Mouse (Mus musculus) neural tube, embryonic 12.5 days (tissue): ENCODE measurements around the gene Arhgef28. TPM values are rescaled to one million over a fixed set of nuclear protein-coding genes. Genes with fewer than 3 reads are reported as not detected.
A peak's percentile ranks its signal among the peaks of the same experiment; 100 is the strongest.

Experiments
- ATAC-seq: fragments of 200-750 bp; cut with Nextera tagmentation; 2 replicates; pipeline ENCODE4 v1.8.0; 2017; ENCODE audit warnings: low read depth, mild to moderate bottlenecking, moderate TSS enrichment, moderate library complexity; ENCODE audit not compliant: low FRiP score
- H3K27ac ChIP-seq: fragments of 300-500 bp; sonication (generic); 2 replicates; pipeline ENCODE4 v1.5.1; 2016
- H3K27me3 ChIP-seq: fragments of 300-500 bp; sonication (generic); replicated peaks from 2 replicates; pipeline ENCODE4 v1.6.1; 2016; ENCODE audit warnings: mild to moderate bottlenecking
- H3K36me3 ChIP-seq: fragments of 300-500 bp; sonication (generic); 2 replicates; pipeline ENCODE4 v1.6.1; 2016; ENCODE audit warnings: mild to moderate bottlenecking
- H3K4me1 ChIP-seq: fragments of 300-500 bp; sonication (generic); 2 replicates; pipeline ENCODE4 v1.6.1; 2016
- H3K4me2 ChIP-seq: fragments of 300-500 bp; sonication (generic); replicated peaks from 2 replicates; pipeline ENCODE4 v1.6.1; 2016; ENCODE audit warnings: mild to moderate bottlenecking
- H3K4me3 ChIP-seq: fragments of 300-500 bp; sonication (generic); 2 replicates; pipeline ENCODE4 v1.5.1; 2016
- H3K9ac ChIP-seq: fragments of 300-500 bp; sonication (generic); 2 replicates; pipeline ENCODE4 v1.6.1; 2016; ENCODE audit warnings: mild to moderate bottlenecking
- H3K9me3 ChIP-seq: fragments of 300-500 bp; sonication (generic); 2 replicates; pipeline ENCODE4 v1.6.1; 2016; ENCODE audit warnings: mild to moderate bottlenecking
- WGBS: fragments of 180-500 bp; shearing (Covaris S2); methylation state at CpG from one replicate; pipeline ENCODE4 v1.1.7; 2016; 5-methylcytosine and 5-hydroxymethylcytosine counted together
- polyA plus RNA-seq: library from polyadenylated mRNA; unstranded; fragments of >200 nt; fragmentation: Nextera tagmentation; extraction: Ambion mirVana; gene quantifications from 2 replicates; pipeline ENCODE4 v1.2.1, GENCODE M21; 2016

Gene Arhgef28
- polyA plus RNA-seq, result 11.4 and 11.7 TPM in 2 replicates

- Histone ChIP-seq H3K4me3 (peak within 1 kb of the TSS; percentile 67), H3K9ac (peak within 1 kb of the TSS; percentile 72), H3K27me3 (no peaks in the 10 kb centered on the region), H3K9me3 (no peaks in the 10 kb centered on the region), H3K27ac (no peak within 1 kb of the TSS), H3K4me2 (peak within 1 kb of the TSS; percentile 99), H3K4me1 (peaks cover 10% of the 10 kb centered on the region; the same call in 1 of the 2 replicates), H3K36me3 (no peaks in the 10 kb centered on the region)
- WGBS, result under 1% methylated on average over 60 of the region's 76 CpGs
- ATAC-seq, result peak; percentile 77
Observed at GRCm38 (mm10) chr13:98205771-98206545, at the start of gene Arhgef28. TSS of gene Arhgef28 (minus strand) at chr13:98206439.

- peaks cover 76% of the 10 kb centered on the region for H3K36me3 ChIP-seq
- no peaks in the 10 kb centered on the region for H3K9me3 ChIP-seq
- H3K4me3 ChIP-seq, result no peak overlapping the region
- 80% methylated on average over 9 of the region's 9 CpGs for WGBS
- no peak overlapping the region for H3K27ac ChIP-seq
- H3K4me2 ChIP-seq, result no peak overlapping the region
- no peak overlapping the region for H3K9ac ChIP-seq
- ATAC-seq, result no peak
- no peaks in the 10 kb centered on the region for H3K4me1 ChIP-seq
- H3K27me3 ChIP-seq, result no peaks in the 10 kb centered on the region
Observed at GRCm38 (mm10) chr13:98254921-98255320, 48.7 kb upstream of the Arhgef28 start.

GRCm38 (mm10) chr13:98249594-98249993 is 43.4 kb upstream of the Arhgef28 start:
- no peak overlapping the region for H3K9ac ChIP-seq

GRCm38 (mm10) chr13:98245386-98245785 is 39.1 kb upstream of the Arhgef28 start:
- no peak overlapping the region for H3K4me3 ChIP-seq
- no peaks in the 10 kb centered on the region for H3K4me1 ChIP-seq
- H3K4me2 ChIP-seq, result no peak overlapping the region
- no peak for ATAC-seq
- H3K9ac ChIP-seq, result no peak overlapping the region
- no peak overlapping the region for H3K27ac ChIP-seq
- WGBS, result 72% methylated on average over 7 of the region's 7 CpGs
- no peaks in the 10 kb centered on the region for H3K9me3 ChIP-seq
- peaks cover 32% of the 10 kb centered on the region for H3K36me3 ChIP-seq
- no peaks in the 10 kb centered on the region for H3K27me3 ChIP-seq

More at GRCm38 (mm10) chr13:98249594-98249993, 43.4 kb upstream of the Arhgef28 start:
- no peaks in the 10 kb centered on the region for H3K27me3 ChIP-seq
- 89% methylated on average over 10 of the region's 10 CpGs for WGBS
- H3K4me1 ChIP-seq, result no peaks in the 10 kb centered on the region
- ATAC-seq, result no peak
- peaks cover 64% of the 10 kb centered on the region for H3K36me3 ChIP-seq
- no peaks in the 10 kb centered on the region for H3K9me3 ChIP-seq
- H3K4me3 ChIP-seq, result no peak overlapping the region
- no peak overlapping the region for H3K4me2 ChIP-seq
- no peak overlapping the region for H3K27ac ChIP-seq

GRCm38 (mm10) chr13:98244571-98245350 is 38.5 kb upstream of the Arhgef28 start:
- H3K4me3 ChIP-seq, result no peak overlapping the region
- no peaks in the 10 kb centered on the region for H3K4me1 ChIP-seq
- no peak overlapping the region for H3K27ac ChIP-seq
- no peak for ATAC-seq
- 65% methylated on average over 5 of the region's 5 CpGs for WGBS
- no peak overlapping the region for H3K9ac ChIP-seq
- H3K9me3 ChIP-seq, result no peaks in the 10 kb centered on the region
- no peaks in the 10 kb centered on the region for H3K27me3 ChIP-seq
- no peak overlapping the region for H3K4me2 ChIP-seq
- H3K36me3 ChIP-seq, result peaks cover 25% of the 10 kb centered on the region

GRCm38 (mm10) chr13:98241531-98242282 is 35.5 kb upstream of the Arhgef28 start:
- ATAC-seq, result no peak
- H3K9me3 ChIP-seq, result no peaks in the 10 kb centered on the region
- no peak overlapping the region for H3K4me2 ChIP-seq
- no peak overlapping the region for H3K27ac ChIP-seq
- H3K4me1 ChIP-seq, result no peaks in the 10 kb centered on the region
- 68% methylated on average over 9 of the region's 9 CpGs for WGBS
- no peak overlapping the region for H3K9ac ChIP-seq
- no peaks in the 10 kb centered on the region for H3K36me3 ChIP-seq
- H3K27me3 ChIP-seq, result no peaks in the 10 kb centered on the region
- H3K4me3 ChIP-seq, result no peak overlapping the region

GRCm38 (mm10) chr13:98239978-98240641 is 33.9 kb upstream of the Arhgef28 start:
- no peak overlapping the region for H3K27ac ChIP-seq
- H3K9me3 ChIP-seq, result no peaks in the 10 kb centered on the region
- H3K9ac ChIP-seq, result no peak overlapping the region
- no peaks in the 10 kb centered on the region for H3K4me1 ChIP-seq
- WGBS, result 22% methylated on average over 12 of the region's 12 CpGs
- H3K4me3 ChIP-seq, result no peak overlapping the region
- ATAC-seq, result no peak
- H3K4me2 ChIP-seq, result no peak overlapping the region
- H3K27me3 ChIP-seq, result no peaks in the 10 kb centered on the region
- H3K36me3 ChIP-seq, result no peaks in the 10 kb centered on the region

GRCm38 (mm10) chr13:98235451-98235850 is 29.2 kb upstream of the Arhgef28 start:
- no peak overlapping the region for H3K4me3 ChIP-seq
- no peak for ATAC-seq
- H3K27me3 ChIP-seq, result no peaks in the 10 kb centered on the region
- H3K4me1 ChIP-seq, result no peaks in the 10 kb centered on the region
- WGBS, result 85% methylated on average over 6 of the region's 6 CpGs
- no peak overlapping the region for H3K4me2 ChIP-seq
- no peak overlapping the region for H3K9ac ChIP-seq
- H3K36me3 ChIP-seq, result no peaks in the 10 kb centered on the region
- no peaks in the 10 kb centered on the region for H3K9me3 ChIP-seq
- no peak overlapping the region for H3K27ac ChIP-seq

- no peak overlapping the region for H3K4me2 ChIP-seq
- H3K4me1 ChIP-seq, result no peaks in the 10 kb centered on the region
- 94% methylated on average over 1 of the region's 1 CpGs for WGBS
- H3K9ac ChIP-seq, result no peak overlapping the region
- H3K36me3 ChIP-seq, result no peaks in the 10 kb centered on the region
- H3K9me3 ChIP-seq, result no peaks in the 10 kb centered on the region
- H3K4me3 ChIP-seq, result no peak overlapping the region
- no peak for ATAC-seq
- no peak overlapping the region for H3K27ac ChIP-seq
- no peaks in the 10 kb centered on the region for H3K27me3 ChIP-seq
Observed at GRCm38 (mm10) chr13:98230511-98230910, 24.3 kb upstream of the Arhgef28 start.

- 81% methylated on average over 2 of the region's 2 CpGs for WGBS
- H3K4me1 ChIP-seq, result no peaks in the 10 kb centered on the region
- no peaks in the 10 kb centered on the region for H3K9me3 ChIP-seq
- H3K4me3 ChIP-seq, result no peak overlapping the region
- no peaks in the 10 kb centered on the region for H3K36me3 ChIP-seq
- no peak overlapping the region for H3K9ac ChIP-seq
- no peaks in the 10 kb centered on the region for H3K27me3 ChIP-seq
- H3K27ac ChIP-seq, result no peak overlapping the region
- no peak overlapping the region for H3K4me2 ChIP-seq
- ATAC-seq, result no peak
Observed at GRCm38 (mm10) chr13:98226225-98226624, 20.0 kb upstream of the Arhgef28 start.

GRCm38 (mm10) chr13:98222848-98223247 is 16.6 kb upstream of the Arhgef28 start:
- Histone ChIP-seq H3K9me3 (no peaks in the 10 kb centered on the region), H3K27me3 (no peaks in the 10 kb centered on the region), H3K9ac (no peak overlapping the region), H3K27ac (no peak overlapping the region), H3K4me3 (no peak overlapping the region), H3K4me2 (peak overlapping the region; percentile 15; the same call in 1 of the 2 replicates), H3K36me3 (no peaks in the 10 kb centered on the region), H3K4me1 (no peaks in the 10 kb centered on the region)
- 39% methylated on average over 12 of the region's 12 CpGs for WGBS
- ATAC-seq, result peak; percentile 53; the same call in 1 of the 2 replicates
